In genomic region chr13:91171766-91172491, GRCm38 (mm10) we compare ENCODE assay signal across 12 mouse cellular contexts. TPM values are rescaled to one million over a fixed set of nuclear protein-coding genes. Genes with fewer than 3 reads are reported as not detected.
A peak's percentile ranks its signal among the peaks of the same experiment; 100 is the strongest.
DNase-seq lines count a peak whose midpoint lies in the region; ATAC-seq lines count a peak whose summit lies in the region.
"Had no signal": no experiment of that assay in that cellular context is flagged by ENCODE, and none has a peak within 500 bp of the region (broad histone marks: within the 10 kb centered on the region; RNA-seq: fewer than 3 reads in every experiment).

No protein-coding gene starts in this region.

- ATAC-seq in forebrain, embryonic 12.5 days (ENCODE audit: low FRiP score) = peak; percentile 42; the same call in 1 of the 2 replicates
- ATAC-seq in hindbrain, embryonic 15.5 days (ENCODE audit: low FRiP score, low read depth) = peak; percentile 73
- peak; percentile 65; the same call in 1 of the 2 replicates for ATAC-seq in neural tube, embryonic 15.5 days (ENCODE audit: low FRiP score)
- no peak for ATAC-seq in intestine, embryonic 15.5 days

- DNase-seq in forebrain, embryonic 10.5 days (ENCODE audit: extremely low spot score, low spot score) = no peak
- peak; percentile 68 for DNase-seq in left cerebral cortex, postnatal 4 days
- DNase-seq in left cerebral cortex, postnatal 25 days (ENCODE audit: low spot score in 2 of 2) = no peak
- no peak for DNase-seq in adrenal gland, postnatal 10 days
- DNase-seq: lung, postnatal 4 days; thymus, postnatal 14 days had no signal

- no peak overlapping the region for H3K4me2 ChIP-seq in forebrain, embryonic 12.5 days
- no peak overlapping the region for H3K4me2 ChIP-seq in hindbrain, embryonic 15.5 days
- no peak overlapping the region for H3K4me2 ChIP-seq in neural tube, embryonic 15.5 days
- no peak overlapping the region for H3K4me2 ChIP-seq in intestine, embryonic 15.5 days (replicated peaks)
- H3K4me2 ChIP-seq: liver, embryonic 11.5 days had no signal

- no peaks in the 10 kb centered on the region for H3K4me1 ChIP-seq in forebrain, embryonic 12.5 days
- peaks cover 5% of the 10 kb centered on the region; the same call in 1 of the 2 replicates for H3K4me1 ChIP-seq in forebrain, embryonic 10.5 days
- H3K4me1 ChIP-seq in hindbrain, embryonic 15.5 days (replicated peaks) = 0 out of 2 replicates have a peak, but pooled peaks cover 2% of the 10 kb centered on the region
- 0 out of 2 replicates have a peak, but pooled peaks cover 11% of the 10 kb centered on the region for H3K4me1 ChIP-seq in neural tube, embryonic 15.5 days
- no peaks in the 10 kb centered on the region for H3K4me1 ChIP-seq in intestine, embryonic 15.5 days (replicated peaks)

- no peak overlapping the region for H3K9ac ChIP-seq in forebrain, embryonic 12.5 days
- H3K9ac ChIP-seq in hindbrain, embryonic 15.5 days = no peak overlapping the region
- H3K9ac ChIP-seq in neural tube, embryonic 15.5 days (replicated peaks) = no peak overlapping the region
- H3K9ac ChIP-seq in intestine, embryonic 15.5 days = no peak overlapping the region

- H3K9me3 ChIP-seq in forebrain, embryonic 12.5 days = no peaks in the 10 kb centered on the region
- no peaks in the 10 kb centered on the region for H3K9me3 ChIP-seq in forebrain, embryonic 10.5 days
- H3K9me3 ChIP-seq in hindbrain, embryonic 15.5 days = no peaks in the 10 kb centered on the region
- H3K9me3 ChIP-seq in neural tube, embryonic 15.5 days (replicated peaks) = no peaks in the 10 kb centered on the region
- no peaks in the 10 kb centered on the region for H3K9me3 ChIP-seq in intestine, embryonic 15.5 days
- H3K9me3 ChIP-seq: G1E had no signal

- no peak overlapping the region for H3K27ac ChIP-seq in forebrain, embryonic 12.5 days
- H3K27ac ChIP-seq in forebrain, embryonic 10.5 days = no peak overlapping the region
- peak overlapping the region; percentile 38; the same call in 1 of the 2 replicates for H3K27ac ChIP-seq in hindbrain, embryonic 15.5 days (replicated peaks)
- no peak overlapping the region for H3K27ac ChIP-seq in neural tube, embryonic 15.5 days (replicated peaks)
- no peak overlapping the region for H3K27ac ChIP-seq in intestine, embryonic 15.5 days

- no peak overlapping the region for H3K4me3 ChIP-seq in forebrain, embryonic 12.5 days (replicated peaks)
- no peak overlapping the region for H3K4me3 ChIP-seq in forebrain, embryonic 10.5 days
- no peak overlapping the region for H3K4me3 ChIP-seq in hindbrain, embryonic 15.5 days
- no peak overlapping the region for H3K4me3 ChIP-seq in neural tube, embryonic 15.5 days (replicated peaks)
- H3K4me3 ChIP-seq in intestine, embryonic 15.5 days (replicated peaks) = no peak overlapping the region

- H3K36me3 ChIP-seq in forebrain, embryonic 12.5 days (replicated peaks) = no peaks in the 10 kb centered on the region
- no peaks in the 10 kb centered on the region for H3K36me3 ChIP-seq in forebrain, embryonic 10.5 days (replicated peaks)
- no peaks in the 10 kb centered on the region for H3K36me3 ChIP-seq in hindbrain, embryonic 15.5 days
- no peaks in the 10 kb centered on the region for H3K36me3 ChIP-seq in neural tube, embryonic 15.5 days
- H3K36me3 ChIP-seq in intestine, embryonic 15.5 days = no peaks in the 10 kb centered on the region
- H3K36me3 ChIP-seq: G1E had no signal

- 84% methylated on average over 15 of the region's 15 CpGs for WGBS in forebrain, embryonic 12.5 days
- WGBS in forebrain, embryonic 10.5 days = 90% methylated on average over 15 of the region's 15 CpGs
- WGBS in hindbrain, embryonic 15.5 days = 68% methylated on average over 15 of the region's 15 CpGs
- 63% methylated on average over 15 of the region's 15 CpGs for WGBS in neural tube, embryonic 15.5 days
- WGBS in intestine, embryonic 15.5 days = 71% methylated on average over 15 of the region's 15 CpGs

- intact Hi-C loops in left cerebral cortex, postnatal 4 days (cut with DNase I) = no loop called here
- intact Hi-C loops in left cerebral cortex, postnatal 25 days (cut with DNase I) = no loop called here

- no peaks in the 10 kb centered on the region for H3K27me3 ChIP-seq in forebrain, embryonic 12.5 days
- H3K27me3 ChIP-seq in forebrain, embryonic 10.5 days (ENCODE audit: poor library complexity, severe bottlenecking) = no peaks in the 10 kb centered on the region
- H3K27me3 ChIP-seq in hindbrain, embryonic 15.5 days = no peaks in the 10 kb centered on the region
- no peaks in the 10 kb centered on the region for H3K27me3 ChIP-seq in neural tube, embryonic 15.5 days (replicated peaks)
- H3K27me3 ChIP-seq in intestine, embryonic 15.5 days (replicated peaks) = no peaks in the 10 kb centered on the region

RNA-seq across cellular contexts. Expression of gene Atg10, which starts 51.8 kb away (rescaled TPM):
- polyA plus RNA-seq in forebrain, embryonic 12.5 days (2016; fragmentation: Nextera tagmentation; extraction: Ambion mirVana) = 15.3 and 16.0 TPM in 2 replicates
- polyA plus RNA-seq in forebrain, embryonic 10.5 days (2016; fragmentation: Nextera tagmentation; extraction: Ambion mirVana) = 8.1 and 8.5 TPM in 2 replicates
- total RNA-seq in left cerebral cortex, postnatal 4 days (2021) = 1 to 10 TPM; 6.8 to 9.3 TPM
- 10 to 100 TPM; 14.3 TPM for total RNA-seq in left cerebral cortex, postnatal 25 days (2021)
- polyA plus RNA-seq in hindbrain, embryonic 15.5 days (2015; fragmentation: Nextera tagmentation; extraction: Ambion mirVana) = 13.6 and 15.3 TPM in 2 replicates
- polyA plus RNA-seq in neural tube, embryonic 15.5 days (2015; fragmentation: Nextera tagmentation; extraction: Ambion mirVana) = 14.1 and 15.9 TPM in 2 replicates
- 14.6 and 14.9 TPM in 2 replicates for polyA plus RNA-seq in intestine, embryonic 15.5 days (2015; fragmentation: Nextera tagmentation; extraction: Ambion mirVana)
- total RNA-seq in adrenal gland, postnatal 10 days (2021) = 10 to 100 TPM; 20.7 to 22.9 TPM
